Mouse (Mus musculus): Measurements from ENCODE around the gene Rnf169. TPM values are rescaled to one million over a fixed set of nuclear protein-coding genes. Genes with fewer than 3 reads are reported as not detected.

The Rnf169 gene
- polyA plus RNA-seq (2014; fragmentation: Illumina TruSeq; extraction: RNeasy Lipid Tissue Mini Kit (QIAGEN cat#74804); ENCODE audit: low read depth, low replicate concordance), result 5.1 TPM

GRCm38 (mm10) chr7:99980132-99980591, at the start of gene Rnf169:
Gene Rnf169, minus strand, starts transcription at chr7:99980448.

GRCm38 (mm10) chr7:100005790-100006189, 25.5 kb upstream of the Rnf169 start, which contains the start of gene Chrdl2:
Gene Chrdl2, plus strand, starts transcription at chr7:100006172.

Other genes starting within 250 kb of the Rnf169 start
- not detected for gene Olfr521, start 216.9 kb downstream of the Rnf169 start, polyA plus RNA-seq (2014; fragmentation: Illumina TruSeq; extraction: RNeasy Lipid Tissue Mini Kit (QIAGEN cat#74804); ENCODE audit: low read depth, low replicate concordance)
- gene Neu3, start 152.0 kb downstream of the Rnf169 start, polyA plus RNA-seq (2014; fragmentation: Illumina TruSeq; extraction: RNeasy Lipid Tissue Mini Kit (QIAGEN cat#74804); ENCODE audit: low read depth, low replicate concordance), result 5.5 TPM
- not detected for gene Xrra1, start 121.3 kb downstream of the Rnf169 start, polyA plus RNA-seq (2014; fragmentation: Illumina TruSeq; extraction: RNeasy Lipid Tissue Mini Kit (QIAGEN cat#74804); ENCODE audit: low read depth, low replicate concordance)
- gene Spcs2, start 117.0 kb downstream of the Rnf169 start, polyA plus RNA-seq (2014; fragmentation: Illumina TruSeq; extraction: RNeasy Lipid Tissue Mini Kit (QIAGEN cat#74804); ENCODE audit: low read depth, low replicate concordance), result 73.8 TPM
- gene Chrdl2, start 25.7 kb upstream of the Rnf169 start, polyA plus RNA-seq (2014; fragmentation: Illumina TruSeq; extraction: RNeasy Lipid Tissue Mini Kit (QIAGEN cat#74804); ENCODE audit: low read depth, low replicate concordance), result not detected
- 9.8 TPM for gene Pold3, start 141.1 kb upstream of the Rnf169 start, polyA plus RNA-seq (2014; fragmentation: Illumina TruSeq; extraction: RNeasy Lipid Tissue Mini Kit (QIAGEN cat#74804); ENCODE audit: low read depth, low replicate concordance)
- 5.6 TPM for gene Lipt2, start 178.8 kb upstream of the Rnf169 start, polyA plus RNA-seq (2014; fragmentation: Illumina TruSeq; extraction: RNeasy Lipid Tissue Mini Kit (QIAGEN cat#74804); ENCODE audit: low read depth, low replicate concordance)
- not detected for gene Kcne3, start 196.1 kb upstream of the Rnf169 start, polyA plus RNA-seq (2014; fragmentation: Illumina TruSeq; extraction: RNeasy Lipid Tissue Mini Kit (QIAGEN cat#74804); ENCODE audit: low read depth, low replicate concordance)
- gene Pgm2l1, start 246.9 kb upstream of the Rnf169 start, polyA plus RNA-seq (2014; fragmentation: Illumina TruSeq; extraction: RNeasy Lipid Tissue Mini Kit (QIAGEN cat#74804); ENCODE audit: low read depth, low replicate concordance), result 3.1 TPM

Data from heart, adult 10 weeks (tissue).